Mouse (Mus musculus) midbrain, postnatal 0 days (tissue): ENCODE measurements around the gene Tyrobp. TPM values are rescaled to one million over a fixed set of nuclear protein-coding genes. Genes with fewer than 3 reads are reported as not detected.

Source experiments
- ATAC-seq: fragments of 200-750 bp; cut with Nextera tagmentation; 2 replicates; pipeline ENCODE4 v1.8.0; 2017; ENCODE audit warnings: moderate number of reproducible peaks, mild to moderate bottlenecking, moderate TSS enrichment, moderate library complexity; ENCODE audit not compliant: low FRiP score
- DNase-seq: peaks from one replicate; pipeline ENCODE4 v3.0.0-alpha.2; 2015; ENCODE audit warnings: low spot score
- H3K27ac ChIP-seq: fragments of 300-500 bp; sonication (generic); 2 replicates; pipeline ENCODE4 v1.5.1; 2014; ENCODE audit warnings: low read depth, mild to moderate bottlenecking, low read length, mixed read lengths
- H3K27me3 ChIP-seq: fragments of 300-500 bp; sonication (generic); 2 replicates; pipeline ENCODE4 v1.6.1; 2014; ENCODE audit warnings: low read length, control low read depth, mixed read lengths; ENCODE audit not compliant: insufficient read depth
- H3K36me3 ChIP-seq: fragments of 300-500 bp; sonication (generic); 2 replicates; pipeline ENCODE4 v1.6.1; 2014; ENCODE audit warnings: low read length, control low read depth, mixed read lengths; ENCODE audit not compliant: insufficient read depth
- H3K4me1 ChIP-seq: fragments of 300-500 bp; sonication (generic); 2 replicates; pipeline ENCODE4 v1.6.1; 2014; ENCODE audit warnings: mild to moderate bottlenecking, control low read depth, antibody characterized with exemption, low read length, mixed read lengths; ENCODE audit not compliant: insufficient read depth
- H3K4me2 ChIP-seq: fragments of 300-500 bp; sonication (generic); 2 replicates; pipeline ENCODE4 v1.6.1; 2014; ENCODE audit warnings: low read depth, mild to moderate bottlenecking, low read length, mixed read lengths; ENCODE audit not compliant: poor library complexity, severe bottlenecking
- H3K4me3 ChIP-seq: fragments of 300-500 bp; sonication (generic); 2 replicates; pipeline ENCODE4 v1.5.1; 2014; ENCODE audit warnings: low read depth, mild to moderate bottlenecking, low read length, moderate library complexity
- H3K9ac ChIP-seq: fragments of 300-500 bp; sonication (generic); replicated peaks from 2 replicates; pipeline ENCODE4 v1.6.1; 2014; ENCODE audit warnings: mild to moderate bottlenecking, low read length, moderate library complexity, mixed read lengths; ENCODE audit not compliant: poor library complexity, severe bottlenecking
- H3K9me3 ChIP-seq: fragments of 300-500 bp; sonication (generic); 2 replicates; pipeline ENCODE4 v1.6.1; 2016; ENCODE audit warnings: low read length, control low read depth
- CTCF ChIP-seq: IDR thresholded peaks from 2 replicates; pipeline ENCODE4 v1.5.1; 2016; ENCODE audit warnings: antibody characterized with exemption, mild to moderate bottlenecking
- WGBS: fragments of 180-500 bp; shearing (Covaris S2); extraction: QIAGEN DNeasy Blood & Tissue Kit; methylation state at CpG from one replicate; pipeline ENCODE4 v1.1.7; 2014; 5-methylcytosine and 5-hydroxymethylcytosine counted together
- polyA plus RNA-seq: library from polyadenylated mRNA; unstranded; fragments of >200 nt; fragmentation: Nextera tagmentation; extraction: Ambion mirVana; gene quantifications from 2 replicates; pipeline ENCODE4 v1.2.1, GENCODE M21; 2015
- total RNA-seq: library from RNA; depleted of rRNA; stranded (reverse); fragments of >200 nt; gene quantifications from 2 replicates; pipeline ENCODE4 v1.2.3, GENCODE M21; 2014

Gene Tyrobp
- total and polyA plus RNA-seq, 2 experiments from 2014 or later: 23.5 to 43.7 TPM

GRCm38 (mm10) chr7:30421175-30421889, 7.8 kb downstream of the Tyrobp start, which contains the start of gene Nfkbid:
Nfkbid (plus strand) TSS chr7:30421732.
- Histone ChIP-seq H3K4me2 (peak within 1 kb of the TSS; percentile 81), H3K9ac (peak within 1 kb of the TSS; percentile 69), H3K27me3 (no peaks in the 10 kb centered on the region), H3K4me1 (no peaks in the 10 kb centered on the region; the same call in 1 of the 2 replicates), H3K4me3 (peak within 1 kb of the TSS; percentile 50), H3K9me3 (no peaks in the 10 kb centered on the region), H3K36me3 (peaks cover 12% of the 10 kb centered on the region), H3K27ac (peak within 1 kb of the TSS; percentile 69)
- no peak for TF ChIP-seq CTCF
- 10% methylated on average over 31 of the region's 31 CpGs for WGBS
- ATAC-seq (peak; percentile 26; the same call in 1 of the 2 replicates), DNase-seq (no peak)

GRCm38 (mm10) chr7:30421890-30422435, 8.4 kb downstream of the Tyrobp start:
- Histone ChIP-seq H3K27me3 (no peaks in the 10 kb centered on the region), H3K27ac (peak overlapping the region; percentile 69), H3K9ac (peak overlapping the region; percentile 69), H3K4me2 (peak overlapping the region; percentile 81), H3K36me3 (peaks cover 16% of the 10 kb centered on the region), H3K4me1 (no peaks in the 10 kb centered on the region; the same call in 1 of the 2 replicates), H3K4me3 (peak overlapping the region; percentile 50), H3K9me3 (no peaks in the 10 kb centered on the region)
- TF ChIP-seq CTCF: no peak
- WGBS: under 1% methylated on average over 45 of the region's 45 CpGs
- peak; percentile 91 for ATAC-seq
- DNase-seq: peak; percentile 93

- ATAC-seq: no peak
- H3K27me3 ChIP-seq: no peaks in the 10 kb centered on the region
- H3K9ac ChIP-seq: peak overlapping the region; percentile 69
- H3K4me3 ChIP-seq: peak overlapping the region; percentile 50
- no peak for TF ChIP-seq CTCF
- peak overlapping the region; percentile 69 for H3K27ac ChIP-seq
- DNase-seq: no peak
- H3K4me2 ChIP-seq: peak overlapping the region; percentile 81
- H3K36me3 ChIP-seq: peaks cover 21% of the 10 kb centered on the region
- no peaks in the 10 kb centered on the region for H3K9me3 ChIP-seq
- WGBS: 9% methylated on average over 9 of the region's 9 CpGs
- H3K4me1 ChIP-seq: no peaks in the 10 kb centered on the region; the same call in 1 of the 2 replicates
Measured at GRCm38 (mm10) chr7:30422560-30422959, 9.0 kb downstream of the Tyrobp start.

- 49% methylated on average over 23 of the region's 23 CpGs for WGBS
- peak overlapping the region; percentile 81 for H3K4me2 ChIP-seq
- ATAC-seq (no peak), DNase-seq (peak; percentile 26)
- peak overlapping the region; percentile 69; the same call in 1 of the 2 replicates for H3K27ac ChIP-seq
- no peaks in the 10 kb centered on the region for H3K9me3 ChIP-seq
- peaks cover 21% of the 10 kb centered on the region for H3K36me3 ChIP-seq
- no peaks in the 10 kb centered on the region; the same call in 1 of the 2 replicates for H3K4me1 ChIP-seq
- H3K9ac ChIP-seq: peak overlapping the region; percentile 69
- H3K4me3 ChIP-seq: peak overlapping the region; percentile 50
- no peaks in the 10 kb centered on the region for H3K27me3 ChIP-seq
- TF ChIP-seq CTCF: no peak
Measured at GRCm38 (mm10) chr7:30423071-30423641, 9.6 kb downstream of the Tyrobp start.

- Histone ChIP-seq H3K36me3 (peaks cover 21% of the 10 kb centered on the region), H3K4me3 (no peak overlapping the region), H3K4me2 (no peak overlapping the region), H3K27me3 (no peaks in the 10 kb centered on the region), H3K27ac (no peak overlapping the region), H3K4me1 (no peaks in the 10 kb centered on the region), H3K9ac (no peak overlapping the region), H3K9me3 (no peaks in the 10 kb centered on the region)
- ATAC-seq: no peak
- DNase-seq: no peak
- no peak for TF ChIP-seq CTCF
Measured at GRCm38 (mm10) chr7:30429327-30429726, 15.8 kb downstream of the Tyrobp start.

- Histone ChIP-seq H3K9ac (no peak overlapping the region), H3K27me3 (no peaks in the 10 kb centered on the region), H3K4me3 (no peak overlapping the region), H3K9me3 (no peaks in the 10 kb centered on the region), H3K36me3 (peaks cover 24% of the 10 kb centered on the region), H3K4me2 (no peak overlapping the region), H3K27ac (no peak overlapping the region), H3K4me1 (no peaks in the 10 kb centered on the region)
- 68% methylated on average over 2 of the region's 2 CpGs for WGBS
- no peak for TF ChIP-seq CTCF
- ATAC-seq: no peak
- DNase-seq: no peak
Measured at GRCm38 (mm10) chr7:30430191-30430590, 16.6 kb downstream of the Tyrobp start.
